Mouse (Mus musculus): ENCODE measurements at regions not wholly inside any gene's neighbourhood (a gene's known extent, or its start where the extent isn't known, plus 50 kb on each side); places are given as distances from the start of the nearest gene placed in this dataset.

DNA sequence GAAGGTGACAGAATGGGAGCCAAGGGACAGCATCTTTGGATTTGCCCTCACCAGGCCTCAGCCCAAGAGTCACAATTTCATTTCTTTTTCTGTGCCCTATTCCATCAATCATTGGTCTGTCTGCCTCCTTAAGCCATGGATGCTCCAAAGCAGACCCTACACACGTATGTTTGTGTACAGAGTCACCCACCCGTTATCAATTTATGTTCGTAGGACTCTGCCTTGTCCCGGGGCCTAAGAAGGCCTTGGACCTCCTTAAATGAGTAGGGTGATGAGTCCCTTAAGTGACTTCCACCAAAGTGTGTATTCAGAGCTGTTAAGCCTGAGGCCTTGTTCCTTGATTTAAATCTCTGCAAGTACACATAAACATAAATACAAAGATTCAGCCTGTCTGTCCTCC lies 50.1 kb upstream of the Polg start:
- 66% methylated on average over 4 of the region's 4 CpGs for WGBS (ENCODE audit: insufficient replicate concordance)
- H3K4me2 ChIP-seq = no peak overlapping the region
- H3K9ac ChIP-seq = no peak overlapping the region
- H3K27me3 ChIP-seq = peaks cover 96% of the 10 kb centered on the region
- no peaks in the 10 kb centered on the region for H3K4me1 ChIP-seq (replicated peaks)
- no peaks in the 10 kb centered on the region for H3K9me3 ChIP-seq (replicated peaks)
- H3K36me3 ChIP-seq = no peaks in the 10 kb centered on the region
- H3K4me3 ChIP-seq (replicated peaks) = no peak overlapping the region
- ATAC-seq (ENCODE audit: low read depth) = no peak
- DNase-seq = no peak
- H3K27ac ChIP-seq = no peak overlapping the region
